Mouse (Mus musculus): Measurements from ENCODE around the gene Bzw1.

The Bzw1 gene

DNA sequence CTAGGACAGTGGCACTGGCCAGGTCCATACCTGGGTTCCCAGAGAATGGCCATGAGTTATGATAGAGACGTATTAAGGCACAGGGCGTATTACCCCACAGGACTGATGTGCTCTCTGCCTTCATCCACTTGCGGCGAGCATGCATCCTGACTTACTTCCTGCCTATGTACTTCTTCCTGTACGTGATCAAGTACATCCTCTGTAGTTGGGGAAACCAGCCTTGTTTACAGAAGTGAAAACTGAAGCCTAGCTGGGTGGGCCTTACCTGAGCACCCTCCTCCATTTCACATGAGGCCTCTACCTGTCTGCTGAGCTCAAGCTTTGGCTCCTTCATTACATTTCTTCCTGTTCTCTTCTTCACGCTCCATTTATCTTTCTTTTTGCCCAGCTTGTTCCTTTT lies 61.6 kb downstream of the Bzw1 start:
- DNase-seq (ENCODE audit: extremely low spot score, low spot score), result no peak
